Mouse (Mus musculus) forebrain, embryonic 12.5 days (tissue): Measurements from ENCODE around the gene Dcaf6. TPM values are rescaled to one million over a fixed set of nuclear protein-coding genes. Genes with fewer than 3 reads are reported as not detected.
A peak's percentile ranks its signal among the peaks of the same experiment; 100 is the strongest.

Source experiments
- ATAC-seq: fragments of 200-750 bp; cut with Nextera tagmentation; 2 replicates; pipeline ENCODE4 v1.8.0; 2017; ENCODE audit warnings: moderate TSS enrichment; ENCODE audit not compliant: low FRiP score
- H3K27ac ChIP-seq: fragments of 300-500 bp; sonication (generic); 2 replicates; pipeline ENCODE4 v1.5.1; 2016; ENCODE audit warnings: mild to moderate bottlenecking
- H3K27me3 ChIP-seq: fragments of 300-500 bp; sonication (generic); 2 replicates; pipeline ENCODE4 v1.6.1; 2016; ENCODE audit warnings: mild to moderate bottlenecking
- H3K36me3 ChIP-seq: fragments of 300-500 bp; sonication (generic); replicated peaks from 2 replicates; pipeline ENCODE4 v1.6.1; 2016; ENCODE audit warnings: mild to moderate bottlenecking
- H3K4me1 ChIP-seq: fragments of 300-500 bp; sonication (generic); 2 replicates; pipeline ENCODE4 v1.6.1; 2016
- H3K4me2 ChIP-seq: fragments of 300-500 bp; sonication (generic); 2 replicates; pipeline ENCODE4 v1.6.1; 2016; ENCODE audit warnings: mild to moderate bottlenecking, moderate library complexity
- H3K4me3 ChIP-seq: fragments of 300-500 bp; sonication (generic); replicated peaks from 2 replicates; pipeline ENCODE4 v1.5.1; 2016; ENCODE audit warnings: mild to moderate bottlenecking
- H3K9ac ChIP-seq: fragments of 300-500 bp; sonication (generic); 2 replicates; pipeline ENCODE4 v1.6.1; 2016; ENCODE audit warnings: mild to moderate bottlenecking
- H3K9me3 ChIP-seq: fragments of 300-500 bp; sonication (generic); 2 replicates; pipeline ENCODE4 v1.6.1; 2016
- WGBS: fragments of 180-500 bp; shearing (Covaris S2); methylation state at CpG from one replicate; pipeline ENCODE4 v1.1.7; 2016; 5-methylcytosine and 5-hydroxymethylcytosine counted together
- polyA plus RNA-seq: library from polyadenylated mRNA; unstranded; fragments of >200 nt; fragmentation: Nextera tagmentation; extraction: Ambion mirVana; gene quantifications from 2 replicates; pipeline ENCODE4 v1.2.1, GENCODE M21; 2016

Dcaf6 gene
- polyA plus RNA-seq, 1 experiment from 2014 or later: 9.9 TPM

GRCm38 (mm10) chr1:165460801-165461377, 614 bp upstream of the Dcaf6 start:
- ATAC-seq: peak; percentile 97
- peak overlapping the region; percentile 95 for H3K27ac ChIP-seq
- under 1% methylated on average over 41 of the region's 41 CpGs for WGBS
- peaks cover 15% of the 10 kb centered on the region for H3K4me1 ChIP-seq
- no peaks in the 10 kb centered on the region for H3K36me3 ChIP-seq
- no peaks in the 10 kb centered on the region for H3K9me3 ChIP-seq
- no peaks in the 10 kb centered on the region for H3K27me3 ChIP-seq
- peak overlapping the region; percentile 81 for H3K9ac ChIP-seq
- peak overlapping the region; percentile 93 for H3K4me2 ChIP-seq
- H3K4me3 ChIP-seq: peak overlapping the region; percentile 89

- ATAC-seq: no peak
- Histone ChIP-seq H3K9ac (peak overlapping the region; percentile 77), H3K27ac (peak overlapping the region; percentile 95), H3K4me1 (peaks cover 15% of the 10 kb centered on the region), H3K4me3 (peak overlapping the region; percentile 89), H3K4me2 (peak overlapping the region; percentile 93), H3K9me3 (no peaks in the 10 kb centered on the region), H3K27me3 (no peaks in the 10 kb centered on the region), H3K36me3 (no peaks in the 10 kb centered on the region)
- under 1% methylated on average over 54 of the region's 60 CpGs for WGBS
Measured at GRCm38 (mm10) chr1:165459503-165460181, 633 bp downstream of the Dcaf6 start.

- Histone ChIP-seq H3K27ac (no peak overlapping the region), H3K4me2 (peak overlapping the region; percentile 93)
- 21% methylated on average over 7 of the region's 7 CpGs for WGBS
Measured at GRCm38 (mm10) chr1:165459041-165459502, 1.2 kb downstream of the Dcaf6 start.

GRCm38 (mm10) chr1:165441719-165442118, 18.6 kb downstream of the Dcaf6 start:
- Histone ChIP-seq H3K4me2 (no peak overlapping the region), H3K27ac (no peak overlapping the region), H3K4me3 (no peak overlapping the region), H3K9me3 (no peaks in the 10 kb centered on the region), H3K27me3 (no peaks in the 10 kb centered on the region), H3K9ac (no peak overlapping the region), H3K4me1 (no peaks in the 10 kb centered on the region), H3K36me3 (no peaks in the 10 kb centered on the region)
- WGBS: 84% methylated on average over 3 of the region's 3 CpGs
- ATAC-seq: no peak

More at GRCm38 (mm10) chr1:165459041-165459502, 1.2 kb downstream of the Dcaf6 start:
- ATAC-seq: no peak
- Histone ChIP-seq H3K36me3 (no peaks in the 10 kb centered on the region), H3K9ac (peak overlapping the region; percentile 77), H3K4me3 (peak overlapping the region; percentile 89), H3K9me3 (no peaks in the 10 kb centered on the region), H3K27me3 (no peaks in the 10 kb centered on the region), H3K4me1 (peaks cover 15% of the 10 kb centered on the region)

- Histone ChIP-seq H3K9ac (no peak overlapping the region), H3K4me1 (no peaks in the 10 kb centered on the region), H3K4me2 (no peak overlapping the region), H3K36me3 (no peaks in the 10 kb centered on the region), H3K9me3 (no peaks in the 10 kb centered on the region), H3K4me3 (no peak overlapping the region), H3K27ac (no peak overlapping the region), H3K27me3 (no peaks in the 10 kb centered on the region)
- no peak for ATAC-seq
Measured at GRCm38 (mm10) chr1:165441201-165441600, 19.1 kb downstream of the Dcaf6 start.

- Histone ChIP-seq H3K4me1 (no peaks in the 10 kb centered on the region), H3K9ac (no peak overlapping the region), H3K27me3 (no peaks in the 10 kb centered on the region), H3K4me2 (no peak overlapping the region), H3K27ac (no peak overlapping the region), H3K9me3 (no peaks in the 10 kb centered on the region), H3K36me3 (no peaks in the 10 kb centered on the region), H3K4me3 (no peak overlapping the region)
- WGBS: 74% methylated on average over 3 of the region's 3 CpGs
- ATAC-seq: no peak
Measured at GRCm38 (mm10) chr1:165440788-165441187, 19.5 kb downstream of the Dcaf6 start.

GRCm38 (mm10) chr1:165438289-165439021, 21.8 kb downstream of the Dcaf6 start:
- H3K4me1 ChIP-seq: no peaks in the 10 kb centered on the region
- WGBS: 96% methylated on average over 1 of the region's 1 CpGs
- no peak overlapping the region for H3K9ac ChIP-seq
- H3K4me2 ChIP-seq: no peak overlapping the region
- no peaks in the 10 kb centered on the region for H3K9me3 ChIP-seq
- no peak overlapping the region for H3K4me3 ChIP-seq
- H3K27ac ChIP-seq: no peak overlapping the region
- no peaks in the 10 kb centered on the region for H3K27me3 ChIP-seq
- H3K36me3 ChIP-seq: no peaks in the 10 kb centered on the region
- ATAC-seq: no peak

- Histone ChIP-seq H3K27ac (no peak overlapping the region), H3K4me3 (no peak overlapping the region), H3K4me1 (no peaks in the 10 kb centered on the region), H3K9me3 (no peaks in the 10 kb centered on the region), H3K4me2 (no peak overlapping the region), H3K9ac (no peak overlapping the region), H3K27me3 (no peaks in the 10 kb centered on the region), H3K36me3 (no peaks in the 10 kb centered on the region)
- ATAC-seq: no peak
- WGBS: 85% methylated on average over 1 of the region's 1 CpGs
Measured at GRCm38 (mm10) chr1:165432883-165433282, 27.4 kb downstream of the Dcaf6 start.

GRCm38 (mm10) chr1:165426254-165426653, 34.0 kb downstream of the Dcaf6 start:
- Histone ChIP-seq H3K36me3 (no peaks in the 10 kb centered on the region), H3K4me1 (no peaks in the 10 kb centered on the region), H3K4me2 (no peak overlapping the region), H3K4me3 (no peak overlapping the region), H3K9ac (no peak overlapping the region), H3K9me3 (no peaks in the 10 kb centered on the region), H3K27me3 (no peaks in the 10 kb centered on the region), H3K27ac (no peak overlapping the region)
- ATAC-seq: no peak
- 97% methylated on average over 2 of the region's 2 CpGs for WGBS

GRCm38 (mm10) chr1:165421357-165421915, 38.8 kb downstream of the Dcaf6 start:
- Histone ChIP-seq H3K9me3 (no peaks in the 10 kb centered on the region), H3K27ac (no peak overlapping the region), H3K36me3 (no peaks in the 10 kb centered on the region), H3K27me3 (no peaks in the 10 kb centered on the region), H3K4me1 (no peaks in the 10 kb centered on the region), H3K9ac (no peak overlapping the region), H3K4me3 (no peak overlapping the region), H3K4me2 (no peak overlapping the region)
- ATAC-seq: no peak
- WGBS: 81% methylated on average over 7 of the region's 7 CpGs

GRCm38 (mm10) chr1:165396401-165396805, 63.9 kb downstream of the Dcaf6 start:
- 84% methylated on average over 2 of the region's 2 CpGs for WGBS
- ATAC-seq: no peak

GRCm38 (mm10) chr1:165395940-165396339, 64.3 kb downstream of the Dcaf6 start:
- Histone ChIP-seq H3K27me3 (no peaks in the 10 kb centered on the region), H3K4me2 (no peak overlapping the region), H3K4me1 (no peaks in the 10 kb centered on the region), H3K9ac (no peak overlapping the region), H3K27ac (no peak overlapping the region), H3K9me3 (no peaks in the 10 kb centered on the region), H3K36me3 (no peaks in the 10 kb centered on the region), H3K4me3 (no peak overlapping the region)
- ATAC-seq: no peak
- 94% methylated on average over 4 of the region's 4 CpGs for WGBS

More at GRCm38 (mm10) chr1:165396401-165396805, 63.9 kb downstream of the Dcaf6 start:
- H3K9me3 ChIP-seq: no peaks in the 10 kb centered on the region
- no peak overlapping the region for H3K4me3 ChIP-seq
- H3K4me1 ChIP-seq: no peaks in the 10 kb centered on the region
- H3K4me2 ChIP-seq: no peak overlapping the region
- no peaks in the 10 kb centered on the region for H3K27me3 ChIP-seq
- no peaks in the 10 kb centered on the region for H3K36me3 ChIP-seq
- no peak overlapping the region for H3K9ac ChIP-seq
- H3K27ac ChIP-seq: no peak overlapping the region
